Mouse (Mus musculus) retina, postnatal 7 days (tissue): Measurements from ENCODE around the gene A430005L14Rik.

Experiments
- DNase-seq: peaks from one replicate; pipeline ENCODE4 v3.0.0-alpha.2; 2012; ENCODE audit warnings: low read depth, low spot score

Gene A430005L14Rik

DNA sequence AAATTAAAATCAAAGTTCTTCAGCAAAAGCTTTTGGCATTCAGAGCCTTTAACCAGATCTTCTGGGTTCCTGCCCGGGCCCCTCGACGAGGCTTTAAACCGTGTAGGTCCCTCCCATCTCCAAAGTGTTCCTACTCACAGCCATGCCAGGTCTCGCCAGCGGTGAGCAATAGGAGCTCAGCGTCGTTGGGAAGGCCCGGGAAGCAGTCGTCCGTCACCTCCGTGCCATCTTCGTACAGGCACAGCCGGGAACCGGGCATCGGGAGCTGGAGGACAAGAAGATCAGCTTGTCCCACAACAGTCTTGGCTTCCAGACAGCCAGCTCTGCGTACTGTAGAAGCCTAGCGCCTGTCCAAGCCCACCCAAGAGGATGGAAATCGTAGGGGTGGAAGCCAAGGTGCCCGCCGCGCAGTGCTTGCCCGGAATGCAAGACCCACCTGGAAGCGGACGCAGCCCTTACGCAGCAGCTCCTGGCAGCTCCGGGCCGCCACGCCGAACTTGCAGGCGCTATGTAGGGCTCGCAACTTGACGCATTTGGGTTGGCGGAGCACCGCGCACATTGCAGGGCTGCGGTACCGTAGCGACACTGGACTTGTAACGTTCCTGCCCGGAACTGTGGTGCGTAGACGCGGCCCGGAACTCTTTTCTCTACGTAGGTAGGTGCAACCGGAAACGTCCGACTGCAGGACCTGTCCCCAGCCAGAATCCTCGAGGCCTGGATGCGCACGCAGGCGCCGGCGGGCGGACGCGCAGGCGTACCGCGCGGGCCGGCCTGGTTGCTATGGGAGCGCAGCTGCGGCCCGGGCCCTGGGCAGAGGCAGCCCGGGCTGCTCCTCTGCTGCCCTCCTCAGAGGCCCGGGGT is 17.6 kb downstream of the A430005L14Rik start, which contains the start of the genes Dffb and Cep104:
Gene Dffb (minus strand): TSS at position 696 of the 861 bp plus-strand sequence.
Gene Cep104 (plus strand): TSS at position 764 of the 861 bp plus-strand sequence.
- peak; percentile 92 for DNase-seq

DNA sequence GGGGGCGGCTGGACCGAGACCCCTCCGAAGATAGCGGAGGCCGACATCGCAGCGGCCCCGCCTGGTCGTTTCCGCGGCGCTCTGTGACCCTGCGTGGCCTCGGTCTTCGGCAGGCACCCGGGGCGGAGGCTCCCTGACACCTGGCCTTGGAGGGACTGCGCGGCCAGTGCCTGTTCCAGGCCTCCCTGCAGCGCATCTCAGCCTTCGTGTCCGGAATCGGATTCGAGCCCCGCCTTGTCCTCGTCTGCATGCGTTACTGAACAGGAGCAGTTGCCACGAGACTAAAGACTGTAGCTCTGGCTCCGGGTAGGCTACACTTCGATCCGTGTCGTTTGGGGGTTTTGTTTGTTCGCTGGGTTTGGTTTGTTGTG is 18.2 kb downstream of the A430005L14Rik start:
- DNase-seq, result no peak

DNA sequence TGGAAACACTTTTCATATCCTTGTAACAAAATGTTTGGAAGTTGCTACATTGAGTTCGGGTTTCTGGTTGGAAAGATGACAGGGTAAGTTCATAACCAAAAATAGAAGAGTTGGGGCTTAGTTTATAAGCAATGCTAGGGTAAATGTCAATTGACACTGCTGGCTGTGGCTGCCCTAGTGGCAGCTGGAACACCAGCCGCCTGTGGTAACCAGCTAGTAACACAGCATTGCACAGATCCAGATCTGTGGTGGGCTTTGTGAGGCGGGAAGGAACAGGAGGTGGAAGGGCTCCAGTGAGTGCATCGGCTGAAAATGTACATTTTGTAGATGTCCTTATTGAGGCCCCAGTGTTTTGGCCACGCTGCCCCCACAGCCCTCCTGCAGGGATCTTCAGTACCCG is 18.7 kb downstream of the A430005L14Rik start:
- no peak for DNase-seq

DNA sequence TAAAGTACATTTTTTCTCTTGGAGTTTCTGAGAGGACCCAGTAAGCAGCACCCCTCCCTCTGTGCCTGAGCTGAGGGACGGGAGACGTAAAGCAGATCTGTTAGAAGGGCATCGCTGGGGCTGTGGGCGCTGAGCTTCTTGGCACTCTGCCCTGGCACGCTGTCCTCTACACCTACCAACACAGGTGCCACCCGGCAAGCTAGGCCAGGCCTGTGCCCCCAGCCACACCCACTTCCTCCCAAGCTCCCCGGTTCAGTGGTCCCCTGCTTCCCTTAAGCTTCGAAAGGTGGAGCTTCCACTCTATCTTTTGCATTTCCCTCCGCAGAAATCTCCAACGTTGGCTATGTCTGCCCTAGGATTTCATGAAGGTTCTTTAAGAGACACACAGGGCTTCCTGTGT is 22.2 kb downstream of the A430005L14Rik start:
- DNase-seq, result no peak

DNA sequence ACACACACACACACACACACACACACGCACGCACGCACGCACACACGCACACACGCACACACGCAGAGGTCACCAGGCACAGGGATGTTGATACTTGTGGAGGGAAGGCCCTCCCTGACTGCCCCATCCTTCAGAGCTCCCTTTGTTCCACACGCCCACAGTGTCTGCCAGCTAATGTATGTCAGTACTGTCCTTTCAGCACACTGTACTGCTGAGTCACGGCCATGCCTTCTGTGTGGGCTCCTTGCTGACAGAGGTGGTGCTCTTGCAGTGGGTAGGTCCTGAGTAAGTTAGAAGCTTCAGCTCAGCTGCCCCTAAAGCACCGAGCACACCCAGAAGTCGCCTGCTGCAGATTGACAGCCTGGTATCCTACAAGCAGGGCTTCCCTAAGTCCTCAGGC is 23.4 kb downstream of the A430005L14Rik start:
- DNase-seq, result no peak

DNA sequence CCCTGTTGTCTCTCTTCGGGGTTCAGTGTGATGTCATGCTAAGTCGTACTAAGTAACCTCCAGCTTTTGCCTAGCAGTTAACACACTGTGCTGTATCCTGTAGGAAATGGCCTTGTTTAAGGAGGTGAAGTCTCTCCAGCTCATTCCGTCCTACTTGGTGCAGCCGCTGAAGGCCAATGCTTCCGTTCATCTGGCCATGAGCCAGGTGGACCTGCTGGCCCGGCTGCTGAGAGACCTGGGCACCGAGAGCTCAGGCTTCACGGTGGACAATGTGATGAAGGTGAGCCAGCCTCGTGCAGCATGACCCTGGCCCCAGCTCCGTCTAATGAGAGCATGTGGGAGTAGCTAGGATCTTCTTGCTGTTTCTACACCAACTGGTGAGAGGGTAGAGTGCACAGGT is 35.7 kb downstream of the A430005L14Rik start:
- no peak for DNase-seq

DNA sequence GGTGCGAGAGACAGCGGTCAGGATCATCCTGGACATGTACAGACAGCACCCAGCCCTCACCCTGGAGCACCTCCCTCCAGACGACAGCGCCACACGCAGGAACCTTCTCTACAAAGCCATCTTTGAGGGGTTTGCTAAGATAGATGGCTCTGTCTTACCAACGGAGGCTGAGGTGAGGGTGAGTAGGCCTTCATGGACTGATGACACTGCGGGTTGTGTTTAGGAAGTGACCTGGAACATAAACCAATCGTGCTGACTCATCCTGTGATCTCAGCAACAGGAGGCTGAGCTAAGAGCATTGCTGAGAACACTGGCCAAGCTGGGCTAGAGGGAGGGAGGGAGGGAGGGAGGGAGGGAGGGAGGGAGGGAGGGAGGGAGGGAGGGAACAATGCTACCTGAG is 36.5 kb downstream of the A430005L14Rik start:
- no peak for DNase-seq

GRCm38 (mm10) chr4:154005488-154005887 is 48.5 kb downstream of the A430005L14Rik start:
- no peak for DNase-seq

DNA sequence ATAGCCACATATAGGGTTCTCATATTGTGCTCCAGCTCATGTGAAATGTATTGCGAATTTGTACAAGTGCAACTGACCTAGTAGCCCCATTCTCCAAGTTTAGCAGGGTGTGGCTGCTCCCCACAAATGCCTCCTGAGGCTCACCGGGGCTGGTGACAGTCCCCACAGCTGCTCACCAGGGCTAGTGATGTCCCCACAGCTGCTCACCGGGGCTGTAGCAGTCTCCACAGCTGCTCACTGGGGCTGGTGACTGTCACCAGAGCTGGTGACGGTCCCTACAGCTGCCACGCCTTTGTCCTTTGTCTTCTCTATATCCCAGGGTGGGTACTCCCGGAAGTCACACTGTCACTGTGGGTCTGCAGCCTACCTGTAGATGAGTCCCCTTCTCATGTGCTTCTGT is 49.2 kb downstream of the A430005L14Rik start:
- DNase-seq, result no peak

- DNase-seq, result no peak
Observed at GRCm38 (mm10) chr4:154007759-154008158, 50.7 kb downstream of the A430005L14Rik start.

- no peak for DNase-seq
Observed at GRCm38 (mm10) chr4:154010907-154011645, 54.0 kb downstream of the A430005L14Rik start.
